Mouse (Mus musculus) embryonic fibroblast, embryonic 13.5 days (primary cell): ENCODE measurements around the gene Gnb3. TPM values are rescaled to one million over a fixed set of nuclear protein-coding genes. Genes with fewer than 3 reads are reported as not detected.
A peak's percentile ranks its signal among the peaks of the same experiment; 100 is the strongest.

Experiments used
- H3K27ac ChIP-seq: 2 replicates; pipeline ENCODE4 v1.5.1; 2012; ENCODE audit warnings: low read length, control low read depth, inconsistent platforms; ENCODE audit not compliant: insufficient read depth
- H3K4me1 ChIP-seq: 2 replicates; pipeline ENCODE4 v1.6.1; 2011; ENCODE audit warnings: low read length; ENCODE audit not compliant: control insufficient read depth, insufficient read depth
- H3K4me3 ChIP-seq: 2 replicates; pipeline ENCODE4 v1.5.1; 2011; ENCODE audit warnings: mild to moderate bottlenecking, control low read depth, low read length; ENCODE audit not compliant: insufficient read depth
- CTCF ChIP-seq: IDR thresholded peaks from 2 replicates; pipeline ENCODE4 v1.5.1; 2011; ENCODE audit warnings: mild to moderate bottlenecking, control low read depth, low read length, moderate library complexity, borderline replicate concordance; ENCODE audit not compliant: insufficient read depth
- POLR2A ChIP-seq: IDR thresholded peaks from 2 replicates; pipeline ENCODE4 v1.6.1; 2011; ENCODE audit warnings: low read depth, mild to moderate bottlenecking, control low read depth, low read length, moderate library complexity
- polyA plus RNA-seq: library from polyadenylated mRNA; stranded (reverse); fragments of >200 nt; gene quantifications from 2 replicates; pipeline ENCODE4 v1.2.4, GENCODE M21; 2011; ENCODE audit warnings: low read depth; ENCODE audit not compliant: missing spikeins, insufficient read length

The Gnb3 gene
- polyA plus RNA-seq, 1 experiment: 0.72 TPM

GRCm38 (mm10) chr6:124817971-124818370, 22.1 kb downstream of the Gnb3 start:
- TF ChIP-seq POLR2A (no peak), CTCF (no peak)
- H3K4me3 ChIP-seq: no peak overlapping the region
- H3K4me1 ChIP-seq: no peaks in the 10 kb centered on the region
- H3K27ac ChIP-seq: no peak overlapping the region

GRCm38 (mm10) chr6:124817563-124817962, 22.5 kb downstream of the Gnb3 start:
- no peaks in the 10 kb centered on the region for H3K4me1 ChIP-seq
- TF ChIP-seq POLR2A (no peak), CTCF (no peak)
- no peak overlapping the region for H3K27ac ChIP-seq
- H3K4me3 ChIP-seq: no peak overlapping the region

GRCm38 (mm10) chr6:124817125-124817524, 22.9 kb downstream of the Gnb3 start:
- TF ChIP-seq CTCF: no peak
- TF ChIP-seq POLR2A: no peak
- Histone ChIP-seq H3K4me1 (no peaks in the 10 kb centered on the region), H3K4me3 (no peak overlapping the region), H3K27ac (no peak overlapping the region)

GRCm38 (mm10) chr6:124816611-124817010, 23.5 kb downstream of the Gnb3 start:
- H3K27ac ChIP-seq: no peak overlapping the region
- TF ChIP-seq POLR2A: no peak
- TF ChIP-seq CTCF: no peak

GRCm38 (mm10) chr6:124814858-124815774, 25.0 kb downstream of the Gnb3 start:
- Histone ChIP-seq H3K4me1 (no peaks in the 10 kb centered on the region), H3K27ac (no peak overlapping the region), H3K4me3 (no peak overlapping the region)
- TF ChIP-seq POLR2A: no peak
- no peak for TF ChIP-seq CTCF

More at GRCm38 (mm10) chr6:124816611-124817010, 23.5 kb downstream of the Gnb3 start:
- Histone ChIP-seq H3K4me3 (no peak overlapping the region), H3K4me1 (no peaks in the 10 kb centered on the region)

- Histone ChIP-seq H3K4me3 (no peak overlapping the region), H3K4me1 (no peaks in the 10 kb centered on the region), H3K27ac (no peak overlapping the region)
- TF ChIP-seq CTCF (no peak), POLR2A (no peak)
Measured at GRCm38 (mm10) chr6:124814448-124814847, 25.6 kb downstream of the Gnb3 start.

GRCm38 (mm10) chr6:124813933-124814332, 26.1 kb downstream of the Gnb3 start, which contains the start of gene Tpi1:
Gene Tpi1, minus strand, starts transcription at chr6:124814296.
- H3K27ac ChIP-seq: peak within 1 kb of the TSS; percentile 58
- H3K4me3 ChIP-seq: peak within 1 kb of the TSS; percentile 70
- H3K4me1 ChIP-seq: no peaks in the 10 kb centered on the region
- peak; percentile 100 for TF ChIP-seq POLR2A
- TF ChIP-seq CTCF: no peak

GRCm38 (mm10) chr6:124813496-124813895, 26.6 kb downstream of the Gnb3 start:
- TF ChIP-seq CTCF: no peak
- peak; percentile 52 for TF ChIP-seq POLR2A
- Histone ChIP-seq H3K4me3 (peak overlapping the region; percentile 70), H3K4me1 (no peaks in the 10 kb centered on the region), H3K27ac (peak overlapping the region; percentile 58)

GRCm38 (mm10) chr6:124812848-124813247, 27.2 kb downstream of the Gnb3 start:
- H3K4me1 ChIP-seq: peaks cover 3% of the 10 kb centered on the region; the same call in 1 of the 2 replicates
- TF ChIP-seq CTCF: no peak
- no peak for TF ChIP-seq POLR2A

More at GRCm38 (mm10) chr6:124812848-124813247, 27.2 kb downstream of the Gnb3 start:
- peak overlapping the region; percentile 70 for H3K4me3 ChIP-seq
- H3K27ac ChIP-seq: peak overlapping the region; percentile 58
